Comparison of ENCODE assay signal across 8 mouse cellular contexts in the genomic region with DNA sequence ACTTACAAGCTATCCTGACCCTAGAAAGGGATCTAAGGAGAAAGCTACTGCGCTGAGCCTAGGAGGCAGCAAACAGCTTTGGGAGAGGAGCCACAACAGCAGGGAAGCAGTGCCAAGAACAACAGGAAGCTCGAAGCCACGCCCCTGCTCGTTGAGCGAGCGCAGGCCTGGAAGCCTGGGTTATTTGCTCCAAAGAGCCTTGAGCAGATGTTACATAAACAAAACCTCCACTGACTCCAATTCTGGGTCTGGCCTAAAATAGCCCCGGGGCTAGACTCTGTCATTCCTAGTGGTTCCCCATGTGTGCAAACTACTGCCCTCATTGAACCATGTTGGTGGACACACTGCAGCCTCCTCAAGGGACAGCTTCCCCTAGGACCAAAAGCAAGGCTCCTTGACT.
A peak's percentile ranks its signal among the peaks of the same experiment; 100 is the strongest.
DNase-seq lines count a peak whose midpoint lies in the region; ATAC-seq and TF ChIP-seq lines count a peak whose summit lies in the region.

No protein-coding gene starts in this region.

- TF ChIP-seq POLR2A in limb, embryonic 14.5 days (IDR thresholded peaks at IDR 0.05; ENCODE audit: borderline replicate concordance, extremely low read depth, insufficient read depth, insufficient read length): no peak

- H3K4me1 ChIP-seq in forebrain, embryonic 11.5 days (replicated peaks; ENCODE audit: control insufficient read depth, insufficient read depth, low read length): peaks cover 6% of the 10 kb centered on the region
- H3K4me1 ChIP-seq in heart, embryonic 12.5 days (replicated peaks): peaks cover 15% of the 10 kb centered on the region
- peaks cover 28% of the 10 kb centered on the region for H3K4me1 ChIP-seq in kidney, embryonic 16.5 days (ENCODE audit: insufficient read depth, low read length)
- peaks cover 27% of the 10 kb centered on the region for H3K4me1 ChIP-seq in limb, embryonic 14.5 days (ENCODE audit: control insufficient read depth, insufficient read depth, low read length)
- peaks cover 10% of the 10 kb centered on the region; the same call in 1 of the 2 replicates for H3K4me1 ChIP-seq in midbrain, embryonic 16.5 days (ENCODE audit: control insufficient read depth, insufficient read depth, low read length)

- 0 out of 2 replicates have a peak, but pooled peaks have one; percentile 33 for ATAC-seq in forebrain, embryonic 11.5 days (replicated peaks; ENCODE audit: low FRiP score)
- peak; percentile 66 for ATAC-seq in heart, embryonic 12.5 days (ENCODE audit: insufficient number of reproducible peaks, low FRiP score)
- ATAC-seq in kidney, embryonic 16.5 days (ENCODE audit: low FRiP score, low TSS enrichment): peak; percentile 94
- ATAC-seq in limb, embryonic 14.5 days (ENCODE audit: low FRiP score, low read depth): peak; percentile 65
- ATAC-seq in midbrain, embryonic 16.5 days: peak; percentile 67

- no peak overlapping the region for H3K27ac ChIP-seq in forebrain, embryonic 11.5 days (ENCODE audit: low read depth, low read length)
- peak overlapping the region; percentile 78; the same call in 1 of the 2 replicates for H3K27ac ChIP-seq in heart, embryonic 12.5 days (ENCODE audit: poor library complexity, severe bottlenecking)
- H3K27ac ChIP-seq in kidney, embryonic 16.5 days (ENCODE audit: low read length): peak overlapping the region; percentile 85
- peak overlapping the region; percentile 83 for H3K27ac ChIP-seq in limb, embryonic 14.5 days (replicated peaks; ENCODE audit: low read depth, low read length)
- peak overlapping the region; percentile 21; the same call in 1 of the 2 replicates for H3K27ac ChIP-seq in midbrain, embryonic 16.5 days (ENCODE audit: low read length)

- no peaks in the 10 kb centered on the region; the same call in 1 of the 2 replicates for H3K27me3 ChIP-seq in forebrain, embryonic 11.5 days (ENCODE audit: control insufficient read depth, insufficient read depth, low read length)
- peaks cover 23% of the 10 kb centered on the region for H3K27me3 ChIP-seq in heart, embryonic 12.5 days (replicated peaks)
- H3K27me3 ChIP-seq in kidney, embryonic 16.5 days (ENCODE audit: insufficient read depth, low read length): no peaks in the 10 kb centered on the region
- H3K27me3 ChIP-seq in limb, embryonic 14.5 days (ENCODE audit: control insufficient read depth, insufficient read depth, low read length): no peaks in the 10 kb centered on the region
- peaks cover 5% of the 10 kb centered on the region for H3K27me3 ChIP-seq in midbrain, embryonic 16.5 days (ENCODE audit: control insufficient read depth, insufficient read depth, low read depth, low read length)

- H3K4me3 ChIP-seq in forebrain, embryonic 11.5 days (ENCODE audit: low read depth, low read length): no peak overlapping the region
- peak overlapping the region; percentile 14 for H3K4me3 ChIP-seq in heart, embryonic 12.5 days
- no peak overlapping the region for H3K4me3 ChIP-seq in kidney, embryonic 16.5 days (ENCODE audit: low read length)
- H3K4me3 ChIP-seq in limb, embryonic 14.5 days (replicated peaks; ENCODE audit: low read length): no peak overlapping the region
- H3K4me3 ChIP-seq in midbrain, embryonic 16.5 days (ENCODE audit: low read depth, low read length): no peak overlapping the region

- peak overlapping the region; percentile 30; the same call in 1 of the 2 replicates for H3K9ac ChIP-seq in forebrain, embryonic 11.5 days (ENCODE audit: low read length)
- 0 out of 2 replicates have a peak overlapping the region, but pooled peaks have one; percentile 26 for H3K9ac ChIP-seq in heart, embryonic 12.5 days
- no peak overlapping the region; the same call in none of the 2 replicates for H3K9ac ChIP-seq in kidney, embryonic 16.5 days (replicated peaks; ENCODE audit: low read length)
- peak overlapping the region; percentile 31; the same call in 1 of the 2 replicates for H3K9ac ChIP-seq in limb, embryonic 14.5 days (ENCODE audit: low read depth, low read length, severe bottlenecking)
- peak overlapping the region; percentile 17; the same call in 1 of the 2 replicates for H3K9ac ChIP-seq in midbrain, embryonic 16.5 days (ENCODE audit: low read depth, low read length)

- no peaks in the 10 kb centered on the region for H3K36me3 ChIP-seq in forebrain, embryonic 11.5 days (ENCODE audit: control insufficient read depth, insufficient read depth, low read length)
- no peaks in the 10 kb centered on the region for H3K36me3 ChIP-seq in heart, embryonic 12.5 days
- H3K36me3 ChIP-seq in kidney, embryonic 16.5 days (ENCODE audit: insufficient read depth, low read length): no peaks in the 10 kb centered on the region
- H3K36me3 ChIP-seq in limb, embryonic 14.5 days (ENCODE audit: control insufficient read depth, insufficient read depth, low read length): no peaks in the 10 kb centered on the region
- no peaks in the 10 kb centered on the region for H3K36me3 ChIP-seq in midbrain, embryonic 16.5 days (ENCODE audit: control insufficient read depth, insufficient read depth, low read length)

- 1% methylated on average over 7 of the region's 7 CpGs for WGBS in forebrain, embryonic 11.5 days
- 4% methylated on average over 7 of the region's 7 CpGs for WGBS in heart, embryonic 12.5 days
- WGBS in kidney, embryonic 16.5 days: under 1% methylated on average over 7 of the region's 7 CpGs
- 1% methylated on average over 7 of the region's 7 CpGs for WGBS in limb, embryonic 14.5 days
- WGBS in midbrain, embryonic 16.5 days: 1% methylated on average over 7 of the region's 7 CpGs

- DNase-seq in spleen, postnatal 36 days (ENCODE audit: low spot score in 2 of 2): peak; percentile 27 to 32
- no peak for DNase-seq in spleen, adult 12 weeks (ENCODE audit: low spot score)
- DNase-seq in forebrain, embryonic 11.5 days (ENCODE audit: low spot score): peak; percentile 77
- DNase-seq in limb, embryonic 14.5 days (ENCODE audit: low spot score): peak; percentile 89
- DNase-seq in testis, postnatal 10 days (ENCODE audit: low spot score): peak; percentile 88

- no peaks in the 10 kb centered on the region for H3K9me3 ChIP-seq in forebrain, embryonic 11.5 days (ENCODE audit: control insufficient read depth, low read length)
- no peaks in the 10 kb centered on the region for H3K9me3 ChIP-seq in heart, embryonic 12.5 days (replicated peaks)
- peaks cover 3% of the 10 kb centered on the region; the same call in 1 of the 2 replicates for H3K9me3 ChIP-seq in kidney, embryonic 16.5 days (ENCODE audit: low read length)
- no peaks in the 10 kb centered on the region for H3K9me3 ChIP-seq in limb, embryonic 14.5 days (ENCODE audit: control insufficient read depth, low read length)
- no peaks in the 10 kb centered on the region for H3K9me3 ChIP-seq in midbrain, embryonic 16.5 days (replicated peaks; ENCODE audit: control insufficient read depth, low read length, poor library complexity, severe bottlenecking)

- H3K4me2 ChIP-seq in forebrain, embryonic 11.5 days (ENCODE audit: low read depth, low read length, severe bottlenecking): peak overlapping the region; percentile 20; the same call in 1 of the 2 replicates
- peak overlapping the region; percentile 59 for H3K4me2 ChIP-seq in heart, embryonic 12.5 days
- H3K4me2 ChIP-seq in kidney, embryonic 16.5 days (replicated peaks; ENCODE audit: low read depth, low read length): peak overlapping the region; percentile 46
- H3K4me2 ChIP-seq in limb, embryonic 14.5 days (replicated peaks; ENCODE audit: low read depth, low read length, severe bottlenecking): peak overlapping the region; percentile 31; the same call in 1 of the 2 replicates
- peak overlapping the region; percentile 31 for H3K4me2 ChIP-seq in midbrain, embryonic 16.5 days (ENCODE audit: low read length)

Comparison
In these comparisons a context has a peak if more than half of its experiments do, and no peak if none do; other contexts are left out.
1. ATAC-seq: peak in every context shown above with its lines; median percentile 94 in kidney, embryonic 16.5 days; 67 in midbrain, embryonic 16.5 days; 66 in heart, embryonic 12.5 days; 65 in limb, embryonic 14.5 days; 33 in forebrain, embryonic 11.5 days.